Mouse (Mus musculus) thymus, postnatal 4 days (tissue): ENCODE results near the gene Fmo2.

Source experiments
- DNase-seq: peaks from one replicate; pipeline ENCODE4 v3.0.0; 2021

Fmo2 gene

DNA sequence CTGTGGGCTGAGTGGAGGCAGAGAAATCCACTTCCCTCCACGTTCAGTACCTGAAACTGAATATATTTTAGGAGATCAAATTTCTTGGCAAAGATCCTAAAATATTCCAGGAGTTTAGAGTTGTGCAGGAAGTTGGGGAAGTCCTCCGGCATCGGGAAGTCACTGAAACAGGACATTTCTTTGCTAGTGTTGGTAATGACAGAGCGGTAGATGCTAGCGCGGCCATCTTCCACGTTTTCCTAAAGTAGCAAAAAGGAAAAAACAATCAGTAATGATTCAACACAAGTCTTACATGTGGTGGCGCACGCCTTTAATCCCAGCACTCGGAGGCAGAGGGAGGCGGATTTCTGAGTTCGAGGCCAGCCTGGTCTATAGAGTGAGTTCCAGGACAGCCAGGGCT lies 9.9 kb downstream of the Fmo2 start:
- DNase-seq = no peak

DNA sequence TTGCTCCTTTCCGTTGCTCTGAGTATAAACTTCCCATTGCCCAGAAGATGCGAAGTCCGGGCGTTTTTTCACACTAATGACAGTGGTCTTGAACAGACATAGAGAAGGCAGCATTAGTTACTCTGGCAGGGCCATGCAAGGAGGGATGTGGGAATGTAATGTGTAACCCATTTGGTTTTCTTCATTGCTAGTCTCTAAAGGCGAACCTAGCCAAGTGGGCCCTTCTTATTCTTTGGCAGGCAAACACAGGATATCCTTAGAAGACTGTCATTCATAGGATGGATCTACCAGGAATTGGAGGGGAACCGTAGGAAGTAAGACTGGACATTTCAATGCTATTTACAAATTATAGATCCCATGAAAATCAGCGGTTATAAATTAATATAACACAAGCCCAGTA lies 10.9 kb downstream of the Fmo2 start:
- no peak for DNase-seq

DNA sequence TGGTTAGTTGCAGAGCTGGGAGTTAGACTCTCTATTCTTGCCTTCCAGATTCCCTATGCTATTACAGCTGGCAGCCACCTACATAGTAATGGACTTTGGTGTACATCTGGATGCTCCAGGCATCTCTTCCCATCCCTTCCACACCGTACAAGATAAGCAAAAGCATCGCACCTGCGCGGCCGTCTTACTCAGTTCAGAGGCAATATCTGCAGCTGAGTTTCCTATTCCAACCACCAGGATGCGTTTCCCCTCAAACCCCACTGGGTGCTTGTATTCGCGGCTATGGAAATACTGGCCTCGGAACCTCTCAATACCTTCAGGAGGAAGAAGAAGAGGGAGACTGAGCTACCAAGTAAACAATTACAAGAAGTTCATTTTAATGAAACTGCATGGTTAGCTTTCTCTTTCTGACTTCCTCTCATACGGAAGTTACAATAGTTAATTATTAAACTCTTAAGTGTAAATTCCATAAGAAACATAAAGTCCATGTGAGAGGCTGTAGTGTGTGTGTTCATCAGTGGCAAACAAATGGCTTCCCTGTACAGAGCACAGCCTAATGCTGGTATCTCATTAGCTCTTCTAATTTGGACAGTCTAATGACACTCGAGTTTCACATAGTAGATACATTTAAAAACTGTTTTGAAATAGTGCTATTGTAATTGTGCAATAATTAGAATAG lies 12.2 kb downstream of the Fmo2 start:
- no peak for DNase-seq

DNA sequence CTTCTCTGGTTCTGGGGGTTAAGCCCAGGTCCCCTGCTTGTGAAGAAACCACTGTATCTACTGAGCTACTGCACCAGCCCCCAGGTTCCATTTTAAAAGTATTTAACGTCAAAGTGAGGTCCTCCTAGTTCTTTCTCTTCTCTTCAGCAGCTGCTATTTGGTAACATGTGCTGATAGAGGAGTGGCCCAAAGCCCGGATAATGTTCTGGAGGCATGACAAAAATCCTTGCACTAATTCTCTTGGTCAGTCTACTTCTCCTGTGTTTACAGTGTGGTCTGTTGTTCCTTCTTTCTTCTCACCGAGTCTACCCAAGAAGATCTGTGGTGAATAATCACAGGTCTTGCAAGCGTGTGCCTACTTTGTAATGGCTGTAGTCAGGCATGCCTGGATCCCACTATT lies 15.8 kb downstream of the Fmo2 start:
- DNase-seq = no peak

DNA sequence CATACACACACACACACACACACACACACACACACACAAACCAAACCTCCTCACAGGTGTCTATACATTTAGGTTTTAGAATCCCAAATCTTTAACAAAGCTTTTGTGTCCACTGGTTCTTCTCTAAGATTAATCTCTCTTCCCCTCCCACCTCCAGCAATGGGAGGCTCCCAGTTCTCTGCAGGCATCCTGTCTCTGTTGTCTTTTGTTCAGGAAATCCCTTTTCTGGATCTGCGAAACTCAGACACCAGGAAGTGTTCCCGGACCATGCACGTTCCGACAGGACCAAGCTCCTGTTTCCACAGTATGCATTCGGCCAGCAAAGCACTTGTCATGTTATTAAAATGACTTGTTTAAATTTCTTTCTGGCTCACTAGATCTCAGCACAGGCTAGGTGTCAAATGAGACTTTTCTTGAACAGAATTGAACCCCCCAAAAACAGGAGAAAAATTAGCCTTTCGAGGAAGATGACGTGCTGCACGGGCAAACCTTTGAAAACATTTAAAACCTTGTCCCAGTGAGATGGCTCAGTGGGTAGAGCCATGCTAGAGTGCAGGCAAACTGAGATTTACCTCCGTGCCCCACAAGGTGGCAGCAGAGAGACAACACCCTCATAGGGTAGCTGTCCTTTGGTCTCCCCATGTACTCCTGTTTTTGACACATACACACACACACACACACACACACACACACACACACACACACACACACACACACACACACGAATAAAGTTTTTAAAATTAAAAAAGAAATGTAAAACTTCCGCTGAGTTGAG lies 18.7 kb downstream of the Fmo2 start:
- DNase-seq = peak; percentile 79

DNA sequence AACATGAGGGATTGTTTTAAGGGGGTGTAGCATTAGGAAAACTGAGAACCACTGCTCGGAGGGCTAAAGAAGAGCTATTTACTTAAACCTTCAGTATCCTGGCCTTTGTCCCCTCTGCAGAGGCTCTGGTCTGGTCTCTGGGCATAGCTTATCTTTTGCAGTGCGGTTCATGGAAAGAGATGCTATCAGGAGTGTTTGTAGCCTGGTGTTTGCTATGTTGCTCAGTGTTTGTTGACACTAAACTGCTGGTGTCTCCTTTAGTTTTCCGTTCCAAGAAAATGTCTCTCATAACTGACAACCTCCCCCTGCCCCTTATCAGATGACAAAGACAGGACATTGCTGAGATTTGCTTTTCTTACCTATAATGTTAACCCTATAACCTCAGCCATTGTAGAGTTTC lies 23.4 kb downstream of the Fmo2 start:
- DNase-seq = no peak

DNA sequence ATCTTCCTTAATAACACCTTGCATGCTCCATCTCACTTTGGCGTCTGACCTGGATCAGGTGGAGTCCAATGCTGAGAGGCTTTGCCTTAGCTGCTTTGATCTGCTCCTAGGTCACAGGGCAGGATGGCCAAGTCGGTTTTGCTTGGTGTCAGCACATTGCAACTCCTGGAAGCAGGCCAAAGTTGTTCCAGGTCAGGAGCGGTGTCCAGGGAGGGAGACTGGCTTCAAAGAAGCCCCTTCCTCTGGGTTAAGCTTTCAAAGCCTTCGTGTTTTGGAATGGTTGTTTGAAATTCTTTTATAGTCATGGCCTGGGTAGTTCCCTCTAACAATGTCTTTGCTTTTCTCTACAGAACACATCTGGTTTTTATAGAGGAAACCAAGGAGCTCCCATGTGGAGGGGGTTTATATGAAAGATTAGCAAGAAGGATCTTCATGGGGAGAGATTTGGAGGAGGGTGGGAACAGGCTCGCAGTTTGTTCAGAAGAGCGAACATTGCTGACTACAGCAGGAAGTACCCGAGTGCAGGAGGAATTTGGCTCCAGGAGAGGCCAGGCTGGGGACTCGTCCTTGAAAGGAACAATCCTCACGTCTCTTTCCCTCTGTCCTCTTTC lies 26.7 kb downstream of the Fmo2 start:
- no peak for DNase-seq

DNA sequence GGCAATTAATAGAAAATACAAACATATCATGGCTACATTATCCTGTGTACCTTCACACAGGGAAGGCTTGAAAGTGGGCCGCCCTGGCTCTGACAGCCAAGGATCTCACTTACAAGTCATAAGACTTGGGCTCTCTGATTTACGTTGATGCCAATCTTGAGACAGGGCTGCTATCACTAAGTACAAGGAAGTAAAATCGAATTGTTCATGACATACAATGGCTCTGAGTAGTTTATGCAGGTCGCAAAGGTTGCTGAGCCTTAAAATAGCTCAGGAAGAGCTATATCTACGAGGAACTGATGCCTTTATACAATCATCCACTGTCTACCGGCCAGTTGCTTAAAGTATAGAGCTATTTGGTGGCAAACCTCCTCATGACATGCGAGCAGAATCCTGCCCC lies 27.5 kb downstream of the Fmo2 start:
- DNase-seq = no peak

DNA sequence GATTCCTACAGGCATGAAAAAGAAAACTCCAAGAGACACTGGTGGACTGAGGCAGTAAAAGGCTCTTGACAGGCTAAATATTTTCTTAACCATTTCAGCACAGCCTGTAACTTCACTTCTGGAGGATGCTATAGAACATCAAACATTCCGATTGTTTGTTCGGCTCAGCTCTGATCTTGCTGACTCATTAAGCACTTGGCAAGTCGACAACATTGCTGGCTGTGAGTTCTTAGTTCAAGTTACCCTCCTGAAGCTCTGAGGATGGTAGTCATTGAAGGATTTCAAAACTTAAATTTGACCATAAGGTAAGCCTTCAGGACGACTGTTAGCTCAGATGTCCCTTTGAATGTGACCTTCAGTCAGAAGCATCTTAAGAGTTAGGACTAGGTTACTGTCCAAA lies 31.1 kb downstream of the Fmo2 start:
- DNase-seq = no peak

DNA sequence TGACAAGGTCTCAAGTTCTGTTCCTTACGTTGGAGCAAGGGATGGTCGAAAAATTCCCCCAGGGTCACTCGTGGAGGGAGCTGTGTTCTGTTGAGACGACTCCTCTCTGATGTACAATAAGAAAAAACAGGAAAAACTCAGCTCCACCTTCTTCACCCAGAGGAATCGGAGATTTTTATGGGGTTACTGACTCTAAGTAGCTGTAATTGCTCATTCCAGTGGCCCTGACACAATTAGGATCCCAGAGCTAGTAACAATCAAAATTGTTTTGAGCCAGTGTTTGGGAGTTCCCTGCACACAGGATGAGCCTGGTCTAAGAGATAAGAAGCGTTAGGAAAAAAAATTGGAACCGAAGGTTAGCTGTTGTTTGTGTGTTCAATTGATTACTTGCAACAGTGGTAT lies 32.2 kb downstream of the Fmo2 start, which contains the start of gene Fmo1:
TSS of gene Fmo1 (minus strand) at position 331 of the 402 bp plus-strand sequence.
- no peak for DNase-seq

DNA sequence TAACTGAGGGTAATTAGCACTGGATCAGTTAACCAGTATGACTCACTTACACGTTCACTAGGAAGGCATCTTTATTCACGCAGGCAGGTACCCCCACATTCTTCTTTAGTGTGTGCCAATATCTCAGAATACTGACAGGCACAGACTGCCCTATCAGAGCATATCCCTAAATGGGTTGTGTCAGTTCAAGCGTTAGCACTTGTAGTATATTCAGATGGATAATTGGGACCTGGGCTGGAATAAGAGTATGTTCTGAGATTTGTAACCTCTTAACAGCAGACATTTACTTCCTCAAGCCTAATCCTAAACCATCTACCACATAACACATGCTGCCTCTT lies 33.1 kb downstream of the Fmo2 start:
- DNase-seq = no peak

DNA sequence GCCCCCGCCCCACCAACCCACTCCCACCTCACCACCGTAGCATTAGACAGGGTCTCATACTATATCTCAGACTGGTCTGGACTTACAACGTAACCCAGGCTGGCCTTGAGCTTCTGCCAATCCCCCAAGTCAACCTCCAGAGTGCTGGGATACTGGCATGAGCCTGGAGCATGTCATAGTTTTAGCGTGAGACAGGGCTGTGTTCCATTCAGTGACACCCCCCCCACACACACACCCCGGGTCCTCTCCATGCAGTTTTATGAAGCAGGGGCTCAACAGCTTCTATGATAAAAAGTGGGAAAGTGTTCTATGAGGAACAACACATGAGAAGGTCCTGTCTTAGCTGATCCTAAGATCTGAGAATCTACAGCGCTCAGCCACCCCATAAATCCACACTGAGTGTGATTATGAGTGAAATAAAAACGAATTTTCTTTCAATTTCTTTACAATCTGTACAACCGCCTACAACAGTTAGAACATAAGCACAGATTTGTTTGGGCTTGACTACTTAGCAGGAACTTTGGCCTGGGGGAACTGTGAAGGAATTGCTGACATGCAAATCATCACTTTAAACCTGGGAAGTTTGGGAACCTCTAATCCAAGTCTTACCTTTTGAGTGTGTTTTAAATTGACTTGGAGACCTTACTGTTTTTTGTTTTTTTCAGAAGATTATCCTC lies 33.6 kb downstream of the Fmo2 start:
- no peak for DNase-seq

DNA sequence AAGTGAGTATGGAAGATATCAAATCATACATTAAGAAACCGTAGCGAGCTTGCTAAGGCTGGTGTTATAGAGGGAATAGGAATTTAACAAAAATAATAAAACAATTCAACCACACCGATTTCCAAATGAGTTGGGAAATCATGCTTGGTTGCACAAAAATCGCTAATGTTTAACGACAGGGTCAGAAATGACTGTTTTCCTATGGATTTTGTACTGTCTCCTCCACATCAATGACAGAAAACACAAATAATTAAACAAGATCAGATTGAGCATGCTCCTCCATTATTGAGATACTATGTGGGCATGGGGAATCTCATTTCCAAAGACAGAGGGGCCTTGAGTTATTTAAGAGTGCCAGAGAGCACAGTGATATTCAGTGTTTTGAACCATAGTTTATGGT lies 34.2 kb downstream of the Fmo2 start:
- no peak for DNase-seq

DNA sequence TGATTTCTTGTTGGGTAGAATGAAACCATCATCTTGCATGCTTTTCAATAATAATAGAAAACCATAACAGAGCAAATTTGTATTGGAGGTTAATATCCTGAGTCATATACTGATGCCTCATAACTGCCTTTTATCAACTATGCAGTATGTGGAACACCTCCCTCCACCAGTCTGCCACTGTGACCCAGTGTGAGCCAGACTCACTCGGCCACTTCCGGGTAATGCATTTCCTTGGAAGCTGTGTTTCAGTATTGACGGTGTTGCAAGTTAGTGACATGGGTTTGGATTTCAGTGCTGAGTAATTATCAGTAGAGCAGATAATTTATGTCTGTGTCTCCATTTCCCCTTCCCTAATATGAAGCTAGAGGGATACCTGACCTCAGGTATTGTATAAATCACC lies 34.9 kb downstream of the Fmo2 start:
- no peak for DNase-seq

DNA sequence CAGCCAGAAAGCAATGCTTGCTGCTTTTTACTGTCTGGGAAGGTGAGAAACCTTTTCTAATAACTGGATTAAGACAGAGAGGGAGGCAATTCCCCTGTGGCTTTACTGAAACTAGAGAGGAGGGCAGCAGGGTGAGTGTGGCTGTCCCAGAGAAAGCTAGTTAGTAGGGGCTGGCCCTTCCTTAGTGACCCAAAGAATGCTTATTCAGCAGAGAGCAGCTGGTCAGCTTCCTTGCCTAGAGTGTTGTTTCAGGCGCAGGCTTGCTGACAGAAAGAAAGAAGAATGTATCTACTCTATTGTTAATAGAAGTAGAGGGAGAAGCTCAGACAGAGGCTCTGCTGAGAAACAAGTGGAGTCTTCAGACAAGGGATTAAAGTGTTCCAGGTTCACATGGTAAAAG lies 36.2 kb downstream of the Fmo2 start:
- DNase-seq = no peak

DNA sequence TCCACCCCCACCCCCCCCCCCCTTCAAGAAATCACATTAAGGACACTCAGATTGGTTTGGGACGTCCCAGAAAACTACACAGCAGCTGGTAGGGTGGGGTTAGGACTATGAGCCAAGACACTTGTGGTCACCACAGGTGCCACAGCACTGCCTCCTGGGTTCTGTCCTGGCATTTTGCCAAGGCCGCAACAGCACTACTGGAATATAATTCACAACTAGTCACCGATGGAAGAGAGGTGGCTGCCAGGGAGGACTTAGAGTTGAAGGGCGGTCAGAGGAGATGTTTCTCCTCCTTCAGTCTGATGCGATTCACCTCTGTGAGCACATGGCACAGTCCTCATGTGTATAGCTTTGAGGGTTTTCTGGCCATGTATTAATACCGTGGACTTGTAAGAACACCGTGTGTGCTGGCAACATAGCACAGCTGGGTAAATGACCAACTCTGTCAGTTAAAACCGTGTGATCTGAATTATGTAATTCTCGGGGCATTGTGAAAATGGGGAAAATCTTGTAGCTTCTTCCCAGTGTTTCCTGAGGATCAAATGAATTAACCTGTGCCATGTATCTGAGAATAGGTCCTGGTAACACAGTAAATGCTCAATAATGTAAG lies 38.4 kb downstream of the Fmo2 start:
- no peak for DNase-seq

DNA sequence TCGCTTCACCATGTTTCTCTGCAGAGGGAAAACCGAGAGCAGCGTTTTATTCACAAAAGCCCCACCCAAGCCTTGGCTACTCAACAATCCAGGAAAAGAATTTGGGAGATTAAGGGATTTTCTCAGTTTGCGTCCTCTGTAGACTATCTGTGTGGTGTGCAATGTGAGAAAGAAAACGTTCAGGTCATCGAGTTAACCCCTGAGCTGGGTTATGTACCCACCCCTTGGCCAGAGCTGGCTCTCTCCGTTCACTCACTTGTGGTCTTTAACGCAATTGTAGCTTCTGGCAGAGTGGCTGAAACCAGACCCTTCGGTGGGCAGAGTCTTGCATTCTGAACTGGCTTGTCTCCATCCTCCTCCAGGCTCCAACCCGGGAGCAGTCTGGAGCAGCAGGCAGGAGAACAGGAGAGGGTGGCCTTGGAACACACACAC lies 39.0 kb downstream of the Fmo2 start:
- DNase-seq = no peak

DNA sequence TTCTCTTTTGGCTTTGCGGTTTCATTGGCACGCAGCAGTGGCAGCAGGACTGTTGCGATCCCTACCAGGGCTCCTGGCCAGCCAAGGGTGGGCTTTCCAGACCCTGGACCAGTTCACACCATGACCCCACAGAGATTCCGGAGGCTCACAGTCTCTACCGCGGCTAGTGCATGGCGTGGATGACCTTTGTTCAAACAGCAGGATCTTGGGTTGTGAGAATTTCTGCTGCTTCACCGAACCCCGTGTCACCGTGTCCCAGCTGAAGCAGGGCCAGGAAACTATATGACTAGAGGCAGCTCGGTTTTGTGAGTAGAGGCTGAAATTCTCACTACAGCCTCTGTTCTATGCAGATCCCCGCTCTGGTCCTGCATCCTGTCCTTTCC lies 39.8 kb downstream of the Fmo2 start:
- no peak for DNase-seq

DNA sequence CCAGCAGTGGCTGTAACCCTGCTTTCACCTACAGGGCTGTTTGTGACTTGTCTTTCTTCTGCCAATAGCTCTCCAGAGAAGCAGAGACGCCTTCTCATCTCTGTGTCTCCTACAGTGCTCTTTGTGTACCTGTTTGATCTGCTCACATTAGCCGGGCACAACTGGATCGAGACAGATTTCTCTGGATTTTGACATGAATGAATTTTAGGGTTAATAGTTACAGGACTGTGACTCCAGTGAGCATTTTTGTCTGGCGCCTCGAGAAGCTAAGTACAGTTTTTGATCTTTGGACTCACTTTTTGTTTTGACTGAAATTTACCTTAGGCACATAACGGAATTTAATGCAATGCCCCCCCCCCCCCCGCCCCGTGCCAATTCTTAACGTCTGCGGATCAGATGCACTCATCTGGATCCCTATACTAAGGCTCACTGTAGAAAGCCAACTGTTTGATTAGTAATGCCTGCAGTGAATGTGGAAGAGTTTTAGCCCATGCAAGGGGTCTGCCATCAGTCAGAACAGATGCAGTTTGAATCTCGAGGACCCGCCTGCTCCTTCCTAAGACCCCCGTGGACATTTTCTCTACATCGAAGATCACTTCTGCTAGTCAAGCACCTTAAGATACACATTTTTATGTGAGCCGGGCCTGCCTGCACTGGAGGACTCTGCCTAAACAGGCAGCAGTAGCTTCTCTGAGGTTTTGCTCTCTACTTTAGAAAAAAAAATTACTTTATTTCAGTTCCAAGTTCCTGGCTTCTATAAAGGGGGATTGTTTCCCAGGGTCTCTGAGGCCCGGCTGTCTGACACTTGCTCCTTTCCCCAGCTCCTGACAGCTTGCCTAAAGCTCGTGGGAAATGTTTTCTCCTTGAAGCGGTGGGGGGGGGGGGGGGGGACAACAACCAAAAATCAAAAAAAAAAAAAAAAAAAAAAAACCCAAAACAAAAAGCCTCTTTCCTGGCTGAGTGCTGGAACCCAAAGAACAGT lies 40.5 kb downstream of the Fmo2 start:
- DNase-seq = no peak

DNA sequence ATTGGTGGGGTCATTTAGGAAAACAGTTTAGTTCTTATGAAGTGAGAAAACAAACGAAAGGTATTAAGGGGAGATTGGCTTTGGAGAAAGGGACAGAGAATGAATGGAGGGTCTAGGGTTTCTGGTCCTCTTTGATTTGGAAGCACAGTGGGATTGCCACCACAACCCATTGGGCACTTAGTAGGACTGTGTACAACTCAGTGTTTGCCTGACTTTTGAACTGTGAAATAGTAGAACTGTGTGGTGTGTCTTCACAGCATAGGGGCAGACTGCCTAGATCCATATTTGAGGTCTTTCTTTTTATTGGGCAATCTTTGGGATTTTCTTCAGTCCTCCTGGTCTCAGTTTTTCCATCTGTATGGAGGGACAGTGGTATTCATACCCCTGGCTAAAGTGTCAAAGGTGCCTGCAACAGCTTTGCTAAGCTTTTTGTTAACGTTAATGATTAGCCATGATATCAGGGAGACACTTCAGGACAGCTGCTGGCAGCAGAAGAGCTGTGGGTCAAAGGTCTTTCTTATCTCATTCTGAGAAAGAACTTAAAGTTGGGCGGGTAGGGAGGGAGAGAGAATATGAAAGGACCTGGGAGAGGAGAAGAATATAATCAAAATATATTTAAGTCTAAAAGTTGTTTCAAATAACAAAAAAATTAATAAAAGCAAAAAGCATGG lies 44.6 kb downstream of the Fmo2 start:
- DNase-seq = no peak

DNA sequence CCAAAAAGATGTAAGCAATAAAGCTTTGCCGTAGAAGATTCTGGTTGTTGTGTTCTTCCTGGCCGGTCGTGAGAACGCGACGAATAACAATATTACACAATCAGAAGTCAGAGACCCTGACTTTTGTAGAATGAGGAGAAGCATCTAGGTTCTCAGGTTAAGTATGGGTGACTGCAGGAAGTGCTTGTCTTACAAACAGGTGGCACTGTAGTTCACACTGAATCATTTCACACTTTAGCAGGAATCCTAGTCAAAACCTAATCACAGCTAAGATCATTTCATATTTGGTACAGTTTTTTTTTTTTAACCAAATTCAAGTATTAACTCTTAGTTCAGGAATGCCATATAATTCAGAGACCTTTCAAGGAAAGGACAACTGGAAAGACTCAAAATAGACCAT lies 51.0 kb downstream of the Fmo2 start:
- DNase-seq = no peak

DNA sequence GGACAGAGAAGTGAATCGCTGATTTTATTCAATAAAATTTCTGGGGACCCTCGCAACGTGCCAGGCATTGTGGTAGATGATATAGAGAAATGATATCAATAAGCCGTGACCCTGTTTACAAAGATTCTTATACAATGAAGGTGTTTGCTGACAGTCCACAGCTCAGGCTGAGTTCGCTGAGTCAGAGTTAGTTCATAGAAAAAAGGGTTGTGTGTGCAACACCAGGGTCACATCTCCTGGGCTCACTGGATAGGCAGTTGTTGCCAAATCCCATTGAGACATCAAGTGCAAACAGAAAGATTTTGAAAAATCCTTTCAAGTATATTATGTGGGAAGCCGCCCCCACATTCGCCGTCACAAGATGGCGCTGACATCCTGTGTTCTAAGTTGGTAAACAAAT lies 58.3 kb downstream of the Fmo2 start:
- no peak for DNase-seq
